Mouse (Mus musculus): ENCODE data around the gene Ncoa7. TPM values are rescaled to one million over a fixed set of nuclear protein-coding genes. Genes with fewer than 3 reads are reported as not detected.

Ncoa7 gene
- total and polyA plus RNA-seq, 2 experiments from 2014 or later: 1.3 to 6.5 TPM

GRCm38 (mm10) chr10:30842643-30843437 is 39.7 kb upstream of the Ncoa7 start, which contains the start of gene Hey2:
Gene Hey2, minus strand, starts transcription at chr10:30842801.
- H3K27ac ChIP-seq (ENCODE audit: low read depth): peak within 1 kb of the TSS; percentile 93
- H3K4me1 ChIP-seq (ENCODE audit: control insufficient read depth, insufficient read depth): peaks cover 14% of the 10 kb centered on the region

GRCm38 (mm10) chr10:30842228-30842627 is 39.1 kb upstream of the Ncoa7 start:
- Histone ChIP-seq H3K4me3 (ENCODE audit: low read depth, low read length) (peak overlapping the region; percentile 60), H3K27ac (ENCODE audit: low read depth) (peak overlapping the region; percentile 93), H3K36me3 (replicated peaks; ENCODE audit: control insufficient read depth, insufficient read depth, low read length) (peaks cover 5% of the 10 kb centered on the region; the same call in 1 of the 2 replicates), H3K9me3 (replicated peaks; ENCODE audit: control insufficient read depth, low read length) (no peaks in the 10 kb centered on the region), H3K4me2 (ENCODE audit: low read depth, low read length) (peak overlapping the region; percentile 65), H3K4me1 (ENCODE audit: control insufficient read depth, insufficient read depth) (peaks cover 14% of the 10 kb centered on the region), H3K27me3 (ENCODE audit: control insufficient read depth, insufficient read depth, low read length) (no peaks in the 10 kb centered on the region), H3K9ac (replicated peaks; ENCODE audit: low read depth, low read length) (peak overlapping the region; percentile 79)
- TF ChIP-seq EP300 (IDR thresholded peaks at IDR 0.05; ENCODE audit: low read depth) (no peak), CTCF (IDR thresholded peaks at IDR 0.05; ENCODE audit: low read depth) (no peak)
- DNase-seq (ENCODE audit: low spot score): no peak
- 1% methylated on average over 29 of the region's 29 CpGs for WGBS
- ATAC-seq (ENCODE audit: insufficient read depth, low read depth): peak; percentile 37

More at GRCm38 (mm10) chr10:30842643-30843437, 39.7 kb upstream of the Ncoa7 start, which contains the start of gene Hey2:
- TF ChIP-seq EP300 (IDR thresholded peaks at IDR 0.05; ENCODE audit: low read depth) (peak; percentile 89), CTCF (IDR thresholded peaks at IDR 0.05; ENCODE audit: low read depth) (no peak)
- Histone ChIP-seq H3K4me3 (ENCODE audit: low read depth, low read length) (peak within 1 kb of the TSS; percentile 60), H3K4me2 (ENCODE audit: low read depth, low read length) (peak within 1 kb of the TSS; percentile 65), H3K9ac (replicated peaks; ENCODE audit: low read depth, low read length) (peak within 1 kb of the TSS; percentile 79), H3K27me3 (ENCODE audit: control insufficient read depth, insufficient read depth, low read length) (no peaks in the 10 kb centered on the region), H3K9me3 (replicated peaks; ENCODE audit: control insufficient read depth, low read length) (no peaks in the 10 kb centered on the region), H3K36me3 (replicated peaks; ENCODE audit: control insufficient read depth, insufficient read depth, low read length) (peaks cover 4% of the 10 kb centered on the region; the same call in 1 of the 2 replicates)
- ATAC-seq (ENCODE audit: insufficient read depth, low read depth) (peak; percentile 95), DNase-seq (ENCODE audit: low spot score) (peak; percentile 94)
- WGBS: under 1% methylated on average over 70 of the region's 70 CpGs

GRCm38 (mm10) chr10:30840824-30841223 is 37.7 kb upstream of the Ncoa7 start:
- H3K36me3 ChIP-seq (replicated peaks; ENCODE audit: control insufficient read depth, insufficient read depth, low read length): peaks cover 19% of the 10 kb centered on the region
- DNase-seq (ENCODE audit: low spot score) (peak; percentile 7), ATAC-seq (ENCODE audit: insufficient read depth, low read depth) (no peak)
- WGBS: 34% methylated on average over 5 of the region's 5 CpGs
- H3K27me3 ChIP-seq (ENCODE audit: control insufficient read depth, insufficient read depth, low read length): no peaks in the 10 kb centered on the region
- TF ChIP-seq CTCF (IDR thresholded peaks at IDR 0.05; ENCODE audit: low read depth): no peak
- TF ChIP-seq EP300 (IDR thresholded peaks at IDR 0.05; ENCODE audit: low read depth): no peak
- peaks cover 7% of the 10 kb centered on the region; the same call in 1 of the 2 replicates for H3K4me1 ChIP-seq (ENCODE audit: control insufficient read depth, insufficient read depth)
- H3K4me2 ChIP-seq (ENCODE audit: low read depth, low read length): peak overlapping the region; percentile 65
- H3K9me3 ChIP-seq (replicated peaks; ENCODE audit: control insufficient read depth, low read length): no peaks in the 10 kb centered on the region
- peak overlapping the region; percentile 60 for H3K4me3 ChIP-seq (ENCODE audit: low read depth, low read length)
- peak overlapping the region; percentile 79 for H3K9ac ChIP-seq (replicated peaks; ENCODE audit: low read depth, low read length)
- H3K27ac ChIP-seq (ENCODE audit: low read depth): peak overlapping the region; percentile 93

- DNase-seq (ENCODE audit: low spot score): peak; percentile 67
- Histone ChIP-seq H3K36me3 (replicated peaks; ENCODE audit: control insufficient read depth, insufficient read depth, low read length) (peaks cover 41% of the 10 kb centered on the region), H3K4me2 (ENCODE audit: low read depth, low read length) (peak overlapping the region; percentile 64), H3K9me3 (replicated peaks; ENCODE audit: control insufficient read depth, low read length) (no peaks in the 10 kb centered on the region), H3K27ac (ENCODE audit: low read depth) (peak overlapping the region; percentile 82), H3K4me3 (ENCODE audit: low read depth, low read length) (peak overlapping the region; percentile 43), H3K9ac (replicated peaks; ENCODE audit: low read depth, low read length) (no peak overlapping the region), H3K4me1 (ENCODE audit: control insufficient read depth, insufficient read depth) (no peaks in the 10 kb centered on the region), H3K27me3 (ENCODE audit: control insufficient read depth, insufficient read depth, low read length) (no peaks in the 10 kb centered on the region)
- ATAC-seq (ENCODE audit: insufficient read depth, low read depth): no peak
- TF ChIP-seq EP300 (IDR thresholded peaks at IDR 0.05; ENCODE audit: low read depth): no peak
- peak; percentile 51 for TF ChIP-seq CTCF (IDR thresholded peaks at IDR 0.05; ENCODE audit: low read depth)
- WGBS: 6% methylated on average over 1 of the region's 1 CpGs
Observed at GRCm38 (mm10) chr10:30838188-30838587, 35.1 kb upstream of the Ncoa7 start.

GRCm38 (mm10) chr10:30825049-30825448 is 21.9 kb upstream of the Ncoa7 start:
- DNase-seq (ENCODE audit: low spot score) (peak; percentile 56), ATAC-seq (ENCODE audit: insufficient read depth, low read depth) (peak; percentile 57; the same call in 1 of the 2 replicates)
- no peaks in the 10 kb centered on the region for H3K36me3 ChIP-seq (replicated peaks; ENCODE audit: control insufficient read depth, insufficient read depth, low read length)
- 0% methylated on average over 1 of the region's 1 CpGs for WGBS
- no peaks in the 10 kb centered on the region for H3K9me3 ChIP-seq (replicated peaks; ENCODE audit: control insufficient read depth, low read length)
- H3K4me3 ChIP-seq (ENCODE audit: low read depth, low read length): no peak overlapping the region
- H3K4me1 ChIP-seq (ENCODE audit: control insufficient read depth, insufficient read depth): no peaks in the 10 kb centered on the region
- TF ChIP-seq CTCF (IDR thresholded peaks at IDR 0.05; ENCODE audit: low read depth) (peak; percentile 60), EP300 (IDR thresholded peaks at IDR 0.05; ENCODE audit: low read depth) (no peak)
- H3K27me3 ChIP-seq (ENCODE audit: control insufficient read depth, insufficient read depth, low read length): no peaks in the 10 kb centered on the region
- H3K9ac ChIP-seq (replicated peaks; ENCODE audit: low read depth, low read length): no peak overlapping the region
- no peak overlapping the region for H3K27ac ChIP-seq (ENCODE audit: low read depth)
- no peak overlapping the region for H3K4me2 ChIP-seq (ENCODE audit: low read depth, low read length)

Data from heart, postnatal 0 days (tissue).